Mouse (Mus musculus): ENCODE results near the gene Dct. TPM values are rescaled to one million over a fixed set of nuclear protein-coding genes. Genes with fewer than 3 reads are reported as not detected.

Dct gene
- polyA plus RNA-seq, 1 experiment, result 0.23 TPM

- 86% methylated on average over 4 of the region's 4 CpGs for WGBS
- TF ChIP-seq POLR2A (IDR thresholded peaks at IDR 0.05; ENCODE audit: control insufficient read depth, extremely low read depth, insufficient read depth, low read length, poor library complexity), result no peak
- no peak for TF ChIP-seq CTCF (IDR thresholded peaks at IDR 0.05; ENCODE audit: borderline replicate concordance, control insufficient read depth, extremely low read depth, insufficient read depth, low read length, poor library complexity)
Measured at GRCm38 (mm10) chr14:118058581-118058886, 6.5 kb upstream of the Dct start.

GRCm38 (mm10) chr14:118057696-118058580 lies 5.9 kb upstream of the Dct start:
- Histone ChIP-seq H3K27ac (ENCODE audit: control insufficient read depth, insufficient read depth, low read length) (no peak overlapping the region), H3K4me1 (replicated peaks; ENCODE audit: control insufficient read depth, insufficient read depth, low read length) (no peaks in the 10 kb centered on the region), H3K4me3 (ENCODE audit: control insufficient read depth, insufficient read depth, low read length) (no peak overlapping the region), H3K27me3 (ENCODE audit: control insufficient read depth, insufficient read depth, low read length) (no peaks in the 10 kb centered on the region), H3K36me3 (ENCODE audit: control insufficient read depth, insufficient read depth, low read length) (no peaks in the 10 kb centered on the region)
- DNase-seq, result no peak
- TF ChIP-seq POLR2A (IDR thresholded peaks at IDR 0.05; ENCODE audit: control insufficient read depth, extremely low read depth, insufficient read depth, low read length, poor library complexity) (no peak), CTCF (IDR thresholded peaks at IDR 0.05; ENCODE audit: borderline replicate concordance, control insufficient read depth, extremely low read depth, insufficient read depth, low read length, poor library complexity) (no peak)
- WGBS, result 89% methylated on average over 25 of the region's 25 CpGs

More at GRCm38 (mm10) chr14:118058581-118058886, 6.5 kb upstream of the Dct start:
- H3K4me3 ChIP-seq (ENCODE audit: control insufficient read depth, insufficient read depth, low read length), result no peak overlapping the region
- DNase-seq, result no peak
- no peaks in the 10 kb centered on the region for H3K36me3 ChIP-seq (ENCODE audit: control insufficient read depth, insufficient read depth, low read length)
- no peaks in the 10 kb centered on the region for H3K27me3 ChIP-seq (ENCODE audit: control insufficient read depth, insufficient read depth, low read length)
- H3K27ac ChIP-seq (ENCODE audit: control insufficient read depth, insufficient read depth, low read length), result no peak overlapping the region
- no peaks in the 10 kb centered on the region for H3K4me1 ChIP-seq (replicated peaks; ENCODE audit: control insufficient read depth, insufficient read depth, low read length)

- no peaks in the 10 kb centered on the region for H3K4me1 ChIP-seq (replicated peaks; ENCODE audit: control insufficient read depth, insufficient read depth, low read length)
- no peak overlapping the region for H3K27ac ChIP-seq (ENCODE audit: control insufficient read depth, insufficient read depth, low read length)
- no peaks in the 10 kb centered on the region for H3K27me3 ChIP-seq (ENCODE audit: control insufficient read depth, insufficient read depth, low read length)
- TF ChIP-seq CTCF (IDR thresholded peaks at IDR 0.05; ENCODE audit: borderline replicate concordance, control insufficient read depth, extremely low read depth, insufficient read depth, low read length, poor library complexity) (no peak), POLR2A (IDR thresholded peaks at IDR 0.05; ENCODE audit: control insufficient read depth, extremely low read depth, insufficient read depth, low read length, poor library complexity) (no peak)
- DNase-seq, result no peak
- 92% methylated on average over 11 of the region's 11 CpGs for WGBS
- H3K36me3 ChIP-seq (ENCODE audit: control insufficient read depth, insufficient read depth, low read length), result no peaks in the 10 kb centered on the region
- no peak overlapping the region for H3K4me3 ChIP-seq (ENCODE audit: control insufficient read depth, insufficient read depth, low read length)
Measured at GRCm38 (mm10) chr14:118052770-118053169, 726 bp upstream of the Dct start.

- DNase-seq, result no peak
- Histone ChIP-seq H3K4me3 (ENCODE audit: control insufficient read depth, insufficient read depth, low read length) (no peak overlapping the region), H3K27ac (ENCODE audit: control insufficient read depth, insufficient read depth, low read length) (no peak overlapping the region), H3K27me3 (ENCODE audit: control insufficient read depth, insufficient read depth, low read length) (no peaks in the 10 kb centered on the region), H3K36me3 (ENCODE audit: control insufficient read depth, insufficient read depth, low read length) (no peaks in the 10 kb centered on the region), H3K4me1 (replicated peaks; ENCODE audit: control insufficient read depth, insufficient read depth, low read length) (no peaks in the 10 kb centered on the region)
- WGBS, result 97% methylated on average over 11 of the region's 11 CpGs
- TF ChIP-seq POLR2A (IDR thresholded peaks at IDR 0.05; ENCODE audit: control insufficient read depth, extremely low read depth, insufficient read depth, low read length, poor library complexity) (no peak), CTCF (IDR thresholded peaks at IDR 0.05; ENCODE audit: borderline replicate concordance, control insufficient read depth, extremely low read depth, insufficient read depth, low read length, poor library complexity) (no peak)
Measured at GRCm38 (mm10) chr14:118051396-118051795, 648 bp downstream of the Dct start.

GRCm38 (mm10) chr14:118050990-118051389 lies 1.1 kb downstream of the Dct start:
- 93% methylated on average over 12 of the region's 12 CpGs for WGBS
- DNase-seq, result no peak
- no peak for TF ChIP-seq CTCF (IDR thresholded peaks at IDR 0.05; ENCODE audit: borderline replicate concordance, control insufficient read depth, extremely low read depth, insufficient read depth, low read length, poor library complexity)
- TF ChIP-seq POLR2A (IDR thresholded peaks at IDR 0.05; ENCODE audit: control insufficient read depth, extremely low read depth, insufficient read depth, low read length, poor library complexity), result no peak
- no peaks in the 10 kb centered on the region for H3K36me3 ChIP-seq (ENCODE audit: control insufficient read depth, insufficient read depth, low read length)
- no peaks in the 10 kb centered on the region for H3K4me1 ChIP-seq (replicated peaks; ENCODE audit: control insufficient read depth, insufficient read depth, low read length)
- H3K27me3 ChIP-seq (ENCODE audit: control insufficient read depth, insufficient read depth, low read length), result no peaks in the 10 kb centered on the region
- no peak overlapping the region for H3K27ac ChIP-seq (ENCODE audit: control insufficient read depth, insufficient read depth, low read length)
- no peak overlapping the region for H3K4me3 ChIP-seq (ENCODE audit: control insufficient read depth, insufficient read depth, low read length)

GRCm38 (mm10) chr14:118050431-118050830 lies 1.6 kb downstream of the Dct start:
- H3K27ac ChIP-seq (ENCODE audit: control insufficient read depth, insufficient read depth, low read length), result no peak overlapping the region
- no peaks in the 10 kb centered on the region for H3K27me3 ChIP-seq (ENCODE audit: control insufficient read depth, insufficient read depth, low read length)
- no peaks in the 10 kb centered on the region for H3K4me1 ChIP-seq (replicated peaks; ENCODE audit: control insufficient read depth, insufficient read depth, low read length)
- H3K4me3 ChIP-seq (ENCODE audit: control insufficient read depth, insufficient read depth, low read length), result no peak overlapping the region
- TF ChIP-seq CTCF (IDR thresholded peaks at IDR 0.05; ENCODE audit: borderline replicate concordance, control insufficient read depth, extremely low read depth, insufficient read depth, low read length, poor library complexity) (no peak), POLR2A (IDR thresholded peaks at IDR 0.05; ENCODE audit: control insufficient read depth, extremely low read depth, insufficient read depth, low read length, poor library complexity) (no peak)
- no peaks in the 10 kb centered on the region for H3K36me3 ChIP-seq (ENCODE audit: control insufficient read depth, insufficient read depth, low read length)
- no peak for DNase-seq
- WGBS, result 95% methylated on average over 10 of the region's 10 CpGs
